Mouse (Mus musculus) forebrain, embryonic 11.5 days (tissue): Measurements from ENCODE around the gene Thsd4. TPM values are rescaled to one million over a fixed set of nuclear protein-coding genes. Genes with fewer than 3 reads are reported as not detected.

Experiments
- ATAC-seq: fragments of 200-750 bp; cut with Nextera tagmentation; replicated peaks from 2 replicates; pipeline ENCODE4 v1.8.0; 2017; ENCODE audit warnings: moderate TSS enrichment; ENCODE audit not compliant: low FRiP score
- DNase-seq: peaks from one replicate; pipeline ENCODE4 v3.0.0-alpha.2; 2017; ENCODE audit warnings: low spot score
- H3K27ac ChIP-seq: fragments of 300-500 bp; sonication (generic); 2 replicates; pipeline ENCODE4 v1.5.1; 2014; ENCODE audit warnings: low read depth, low read length
- H3K27me3 ChIP-seq: fragments of 300-500 bp; sonication (generic); 2 replicates; pipeline ENCODE4 v1.6.1; 2014; ENCODE audit warnings: mild to moderate bottlenecking, low read length, mixed read lengths; ENCODE audit not compliant: control insufficient read depth, insufficient read depth
- H3K36me3 ChIP-seq: fragments of 300-500 bp; sonication (generic); 2 replicates; pipeline ENCODE4 v1.6.1; 2014; ENCODE audit warnings: mild to moderate bottlenecking, low read length, moderate library complexity, mixed read lengths; ENCODE audit not compliant: control insufficient read depth, insufficient read depth
- H3K4me1 ChIP-seq: fragments of 300-500 bp; sonication (generic); replicated peaks from 2 replicates; pipeline ENCODE4 v1.6.1; 2014; ENCODE audit warnings: low read length, mixed read lengths; ENCODE audit not compliant: control insufficient read depth, insufficient read depth
- H3K4me2 ChIP-seq: fragments of 300-500 bp; sonication (generic); 2 replicates; pipeline ENCODE4 v1.6.1; 2014; ENCODE audit warnings: low read depth, mild to moderate bottlenecking, low read length, moderate library complexity, mixed read lengths; ENCODE audit not compliant: severe bottlenecking
- H3K4me3 ChIP-seq: fragments of 300-500 bp; sonication (generic); 2 replicates; pipeline ENCODE4 v1.5.1; 2014; ENCODE audit warnings: low read depth, low read length
- H3K9ac ChIP-seq: fragments of 300-500 bp; sonication (generic); 2 replicates; pipeline ENCODE4 v1.6.1; 2014; ENCODE audit warnings: low read length
- H3K9me3 ChIP-seq: fragments of 300-500 bp; sonication (generic); 2 replicates; pipeline ENCODE4 v1.6.1; 2016; ENCODE audit warnings: low read length, mixed read lengths; ENCODE audit not compliant: control insufficient read depth
- WGBS: fragments of 180-500 bp; shearing (Covaris S2); extraction: QIAGEN DNeasy Blood & Tissue Kit; methylation state at CpG from one replicate; pipeline ENCODE4 v1.1.7; 2014; 5-methylcytosine and 5-hydroxymethylcytosine counted together
- polyA plus RNA-seq: library from polyadenylated mRNA; unstranded; fragments of >200 nt; fragmentation: Nextera tagmentation; extraction: Ambion mirVana; gene quantifications from 2 replicates; pipeline ENCODE4 v1.2.1, GENCODE M21; 2014

The Thsd4 gene
- polyA plus RNA-seq, 1 experiment from 2014 or later, result 4.6 TPM

DNA sequence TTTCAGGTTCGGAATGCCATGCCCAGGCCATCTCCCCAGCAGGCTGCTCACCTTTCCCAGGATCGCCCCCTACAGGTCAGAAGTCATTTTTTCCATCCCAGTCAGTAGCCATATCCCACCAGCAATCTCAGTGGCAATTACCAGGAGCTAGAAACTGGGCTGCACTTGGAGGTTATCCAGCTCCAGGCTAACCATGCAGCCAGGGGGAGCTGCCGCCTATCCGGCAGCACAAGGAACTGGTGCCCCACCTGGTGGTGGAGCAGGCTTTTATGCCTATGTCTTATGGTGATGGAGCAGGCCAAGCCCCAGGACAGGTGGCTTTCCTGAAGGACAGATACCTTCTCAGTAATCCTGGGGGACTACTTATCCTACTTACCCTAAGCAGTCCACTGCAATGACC lies 26.3 kb upstream of the Thsd4 start:
- Histone ChIP-seq H3K4me3 (no peak overlapping the region), H3K4me2 (no peak overlapping the region), H3K27me3 (no peaks in the 10 kb centered on the region), H3K9ac (no peak overlapping the region), H3K4me1 (no peaks in the 10 kb centered on the region), H3K9me3 (no peaks in the 10 kb centered on the region), H3K27ac (no peak overlapping the region), H3K36me3 (no peaks in the 10 kb centered on the region)
- 32% methylated on average over 4 of the region's 4 CpGs for WGBS
- ATAC-seq (no peak), DNase-seq (peak; percentile 65)

DNA sequence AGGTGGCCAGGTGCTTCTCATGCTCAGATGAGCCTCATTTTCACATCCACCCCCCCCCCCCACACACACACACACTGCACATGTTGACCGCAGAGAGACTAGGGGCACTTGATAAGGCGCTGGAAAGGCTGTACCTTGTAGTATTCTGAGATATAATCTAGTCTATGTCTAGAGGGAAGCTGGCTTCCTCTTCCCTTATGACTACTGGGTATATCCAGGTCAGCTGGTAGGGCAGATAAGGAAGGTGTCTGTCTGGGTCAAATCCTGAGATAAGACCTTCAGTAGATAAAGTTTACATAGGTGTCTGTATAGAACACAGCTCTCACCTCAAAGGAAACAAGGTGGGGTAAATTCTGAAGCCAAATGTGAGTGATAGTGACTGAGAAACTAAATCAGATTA lies 24.3 kb upstream of the Thsd4 start:
- DNase-seq (no peak), ATAC-seq (no peak)
- WGBS, result 89% methylated on average over 2 of the region's 2 CpGs
- no peak overlapping the region for H3K4me2 ChIP-seq
- H3K27ac ChIP-seq, result no peak overlapping the region
- no peak overlapping the region for H3K4me3 ChIP-seq
- no peaks in the 10 kb centered on the region for H3K27me3 ChIP-seq
- H3K9me3 ChIP-seq, result no peaks in the 10 kb centered on the region
- H3K4me1 ChIP-seq, result no peaks in the 10 kb centered on the region
- H3K9ac ChIP-seq, result no peak overlapping the region
- H3K36me3 ChIP-seq, result no peaks in the 10 kb centered on the region

DNA sequence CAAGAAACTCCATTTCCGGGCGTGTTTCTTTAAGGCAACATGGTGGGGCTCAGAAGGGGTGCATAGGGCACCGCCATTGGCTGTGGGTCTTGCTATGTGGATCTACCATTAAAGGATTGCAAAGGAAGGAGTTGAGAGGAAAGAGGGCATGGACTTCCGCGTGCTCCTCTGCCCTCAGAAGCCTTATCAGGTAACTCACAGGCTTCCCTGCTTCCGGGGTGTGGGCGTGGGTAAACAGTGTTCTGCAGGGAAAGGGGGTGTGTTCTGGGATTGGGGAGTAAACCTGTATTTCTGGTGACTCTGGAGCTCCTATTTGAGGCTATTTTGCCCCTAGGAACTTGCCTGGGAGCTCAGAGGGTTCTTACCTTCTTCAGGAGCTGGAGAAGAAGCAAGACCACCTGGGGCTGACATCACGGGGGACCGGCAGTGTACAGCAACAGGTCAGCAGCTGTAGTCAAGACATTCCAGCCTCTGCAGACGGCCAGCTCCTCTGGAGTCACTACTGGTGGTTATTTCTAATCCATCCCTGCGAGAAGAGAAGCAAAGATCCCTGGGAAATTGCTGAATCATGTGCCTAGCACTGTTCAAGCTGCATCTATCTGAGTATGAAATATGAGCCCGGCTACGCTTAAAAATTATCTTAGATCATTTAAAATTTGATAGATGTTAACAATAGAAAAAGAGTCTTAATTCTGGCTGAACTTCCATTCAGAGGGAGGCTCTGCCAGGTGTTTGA lies 23.7 kb upstream of the Thsd4 start:
- 84% methylated on average over 13 of the region's 13 CpGs for WGBS
- ATAC-seq, result no peak

DNA sequence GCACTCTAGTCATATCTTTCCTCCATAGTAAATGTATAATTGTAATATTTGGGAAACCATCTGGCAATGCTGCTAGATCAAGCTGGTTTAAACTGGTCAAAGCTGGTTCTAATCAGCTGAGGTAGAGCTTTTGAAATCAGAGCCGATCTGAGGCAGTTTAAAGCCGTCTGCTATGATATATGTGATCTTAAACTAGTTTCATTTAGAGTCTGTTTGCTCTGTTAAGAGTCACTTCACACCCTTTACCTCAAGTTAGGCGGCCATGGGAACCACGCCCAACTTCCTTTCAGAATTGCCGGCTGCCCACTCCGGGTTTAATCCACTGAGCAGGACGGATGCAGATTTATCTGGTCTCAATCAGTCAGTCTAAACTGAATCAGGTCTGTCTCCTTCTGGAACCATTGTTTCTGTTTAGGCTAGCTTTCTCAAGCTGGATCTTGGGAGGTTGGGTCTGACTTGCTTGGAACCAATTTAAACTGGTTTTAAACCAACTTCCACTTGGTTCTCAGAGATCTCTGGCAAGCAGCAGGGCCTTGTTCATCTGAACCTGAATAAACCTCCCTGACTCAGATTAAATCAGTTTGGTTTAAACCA lies 21.7 kb upstream of the Thsd4 start:
- Histone ChIP-seq H3K27ac (no peak overlapping the region), H3K9me3 (no peaks in the 10 kb centered on the region), H3K4me3 (no peak overlapping the region), H3K4me2 (no peak overlapping the region), H3K36me3 (no peaks in the 10 kb centered on the region), H3K9ac (no peak overlapping the region), H3K4me1 (no peaks in the 10 kb centered on the region), H3K27me3 (no peaks in the 10 kb centered on the region)
- DNase-seq (no peak), ATAC-seq (no peak)
- 84% methylated on average over 7 of the region's 7 CpGs for WGBS

More for the DNA sequence above, 23.7 kb upstream of the Thsd4 start:
- no peak overlapping the region for H3K4me3 ChIP-seq
- DNase-seq, result no peak
- H3K27ac ChIP-seq, result no peak overlapping the region
- no peaks in the 10 kb centered on the region for H3K9me3 ChIP-seq
- no peaks in the 10 kb centered on the region for H3K4me1 ChIP-seq
- H3K27me3 ChIP-seq, result no peaks in the 10 kb centered on the region
- H3K9ac ChIP-seq, result no peak overlapping the region
- no peaks in the 10 kb centered on the region for H3K36me3 ChIP-seq
- no peak overlapping the region for H3K4me2 ChIP-seq

DNA sequence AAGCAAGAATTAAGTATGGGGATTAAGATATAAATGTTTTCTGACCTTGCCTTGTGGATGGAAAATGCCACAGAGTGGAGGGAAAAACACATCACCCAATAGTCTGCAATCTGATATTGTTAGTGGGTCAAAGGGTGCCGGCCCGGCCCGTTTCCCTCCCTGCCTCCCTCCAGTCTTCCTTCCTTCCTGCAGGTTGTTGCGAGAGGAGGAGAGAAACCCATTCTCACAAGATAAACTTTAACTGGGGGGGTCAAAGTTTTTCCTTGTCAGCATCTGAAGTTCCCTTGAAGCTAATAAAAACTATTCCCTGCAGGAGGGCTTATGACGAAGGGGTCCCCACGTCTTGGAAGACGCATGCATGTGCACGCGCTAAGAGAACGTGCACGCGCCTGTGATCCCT lies 8.5 kb upstream of the Thsd4 start:
- Histone ChIP-seq H3K9me3 (no peaks in the 10 kb centered on the region), H3K36me3 (no peaks in the 10 kb centered on the region), H3K4me3 (no peak overlapping the region), H3K4me1 (no peaks in the 10 kb centered on the region), H3K9ac (no peak overlapping the region), H3K4me2 (no peak overlapping the region), H3K27ac (no peak overlapping the region), H3K27me3 (no peaks in the 10 kb centered on the region)
- 92% methylated on average over 12 of the region's 12 CpGs for WGBS
- DNase-seq (no peak), ATAC-seq (no peak)

DNA sequence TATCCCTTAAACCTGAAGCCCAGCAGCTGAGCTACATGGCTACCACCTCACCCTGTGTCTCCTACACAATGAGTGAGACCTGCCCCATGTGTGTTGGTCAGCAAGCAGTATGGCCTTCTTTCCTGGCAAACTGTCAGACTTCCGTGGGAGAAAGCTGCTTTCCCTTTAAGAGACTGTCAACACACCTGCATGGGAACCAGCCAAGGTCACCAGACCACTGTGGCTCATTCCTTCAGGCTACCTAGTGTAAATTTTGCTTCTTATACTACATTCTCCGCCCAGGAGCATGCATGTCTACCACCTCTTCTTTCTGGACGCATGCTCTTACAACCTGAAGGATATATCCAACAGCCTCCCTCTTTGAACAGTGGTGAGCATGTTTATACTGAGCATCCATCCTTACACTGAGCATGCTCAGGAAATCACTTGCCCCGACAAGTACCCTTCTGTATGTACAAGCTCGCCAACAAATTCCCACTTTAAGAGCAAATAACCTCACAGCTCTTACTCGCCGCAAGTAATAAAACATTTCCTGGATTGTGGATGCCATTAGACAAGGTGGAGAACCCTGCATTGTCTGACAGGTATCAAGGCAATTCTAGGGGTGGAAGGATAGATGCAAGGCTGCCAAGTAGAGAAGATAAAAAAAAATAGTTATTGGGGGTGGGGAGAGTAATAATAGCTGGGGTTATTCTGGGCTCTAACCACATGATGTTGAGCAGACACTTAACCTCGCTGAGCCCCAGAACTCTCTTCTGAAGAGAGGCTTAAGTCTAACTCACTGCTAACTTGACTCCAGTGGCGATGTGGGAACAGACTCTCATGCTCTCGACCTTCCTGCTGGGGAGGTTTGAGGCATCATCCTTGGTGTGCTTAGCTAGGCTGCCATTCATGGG lies 7.8 kb upstream of the Thsd4 start:
- H3K4me3 ChIP-seq, result no peak overlapping the region
- no peaks in the 10 kb centered on the region for H3K36me3 ChIP-seq
- H3K27me3 ChIP-seq, result no peaks in the 10 kb centered on the region
- 88% methylated on average over 10 of the region's 10 CpGs for WGBS
- ATAC-seq (no peak), DNase-seq (no peak)
- no peaks in the 10 kb centered on the region for H3K9me3 ChIP-seq
- no peak overlapping the region for H3K9ac ChIP-seq
- no peak overlapping the region for H3K4me2 ChIP-seq
- H3K27ac ChIP-seq, result no peak overlapping the region
- no peaks in the 10 kb centered on the region for H3K4me1 ChIP-seq

DNA sequence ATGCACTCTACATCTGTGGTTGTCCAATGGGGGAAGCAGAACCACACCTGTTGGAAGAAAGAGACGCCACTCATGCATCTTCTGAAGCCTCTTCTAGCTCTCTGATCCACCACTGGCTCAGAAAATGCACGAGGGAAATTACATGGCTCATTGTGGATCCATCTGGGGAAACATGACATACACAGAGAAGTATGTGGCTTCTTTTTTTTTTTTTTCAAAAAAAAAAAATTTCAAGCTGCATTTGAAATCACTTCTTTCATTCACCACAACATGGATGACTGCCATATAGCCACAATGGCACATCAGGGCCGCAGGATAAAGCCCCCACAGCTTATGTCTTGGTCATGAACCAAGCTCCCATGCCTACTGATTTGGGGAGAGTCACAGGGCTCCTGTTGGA lies 6.4 kb upstream of the Thsd4 start:
- Histone ChIP-seq H3K9me3 (no peaks in the 10 kb centered on the region), H3K4me1 (no peaks in the 10 kb centered on the region), H3K36me3 (no peaks in the 10 kb centered on the region), H3K4me2 (no peak overlapping the region), H3K27ac (no peak overlapping the region), H3K9ac (no peak overlapping the region), H3K4me3 (no peak overlapping the region), H3K27me3 (no peaks in the 10 kb centered on the region)
- DNase-seq (no peak), ATAC-seq (no peak)
- WGBS, result 89% methylated on average over 3 of the region's 3 CpGs

DNA sequence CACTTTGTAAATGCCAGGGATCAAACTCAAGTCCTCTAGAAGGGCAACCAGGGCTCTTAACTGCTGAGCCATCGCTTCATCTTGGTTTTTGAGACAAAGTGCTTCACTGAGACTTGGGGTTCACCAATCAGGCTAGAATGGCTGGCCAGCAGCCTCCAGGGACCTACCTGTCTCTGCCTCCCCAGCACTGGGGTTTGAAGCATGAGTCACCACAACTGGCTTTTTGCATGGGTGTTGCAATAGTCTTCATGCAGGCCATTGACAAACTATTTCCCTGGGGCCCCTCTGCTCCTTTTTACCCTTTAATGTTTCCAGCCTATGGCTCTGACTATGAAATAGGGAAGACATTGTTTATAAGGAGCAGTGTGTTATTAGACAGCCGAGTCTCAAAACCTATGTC lies 6.0 kb upstream of the Thsd4 start:
- Histone ChIP-seq H3K27ac (no peak overlapping the region), H3K4me1 (no peaks in the 10 kb centered on the region), H3K9ac (no peak overlapping the region), H3K4me3 (no peak overlapping the region), H3K36me3 (no peaks in the 10 kb centered on the region), H3K4me2 (no peak overlapping the region), H3K9me3 (no peaks in the 10 kb centered on the region), H3K27me3 (no peaks in the 10 kb centered on the region)
- 85% methylated on average over 2 of the region's 2 CpGs for WGBS
- ATAC-seq (no peak), DNase-seq (no peak)
